Mouse (Mus musculus): ENCODE results near the gene Kifc3. TPM values are rescaled to one million over a fixed set of nuclear protein-coding genes. Genes with fewer than 3 reads are reported as not detected.

Gene Kifc3
- polyA plus RNA-seq, 1 experiment from 2014 or later: 16.5 TPM

GRCm38 (mm10) chr8:95064531-95064930, 138.1 kb downstream of the Kifc3 start:
- H3K36me3 ChIP-seq: no peaks in the 10 kb centered on the region
- H3K9me3 ChIP-seq: no peaks in the 10 kb centered on the region
- no peak overlapping the region for H3K4me2 ChIP-seq
- H3K4me3 ChIP-seq (replicated peaks): no peak overlapping the region
- no peaks in the 10 kb centered on the region for H3K4me1 ChIP-seq (replicated peaks)
- H3K9ac ChIP-seq (replicated peaks): no peak overlapping the region
- no peaks in the 10 kb centered on the region for H3K27me3 ChIP-seq
- WGBS: 95% methylated on average over 2 of the region's 2 CpGs
- no peak overlapping the region for H3K27ac ChIP-seq
- ATAC-seq (ENCODE audit: insufficient number of reproducible peaks, insufficient read depth, low FRiP score, low TSS enrichment, low read depth): no peak

GRCm38 (mm10) chr8:95059812-95060533, 142.6 kb downstream of the Kifc3 start:
- no peak for ATAC-seq (ENCODE audit: insufficient number of reproducible peaks, insufficient read depth, low FRiP score, low TSS enrichment, low read depth)
- Histone ChIP-seq H3K4me3 (replicated peaks) (no peak overlapping the region), H3K4me2 (no peak overlapping the region), H3K4me1 (replicated peaks) (no peaks in the 10 kb centered on the region), H3K36me3 (no peaks in the 10 kb centered on the region), H3K9ac (replicated peaks) (no peak overlapping the region), H3K27me3 (0 out of 2 replicates have a peak, but pooled peaks cover 3% of the 10 kb centered on the region), H3K27ac (no peak overlapping the region), H3K9me3 (no peaks in the 10 kb centered on the region)
- 74% methylated on average over 6 of the region's 6 CpGs for WGBS

DNA sequence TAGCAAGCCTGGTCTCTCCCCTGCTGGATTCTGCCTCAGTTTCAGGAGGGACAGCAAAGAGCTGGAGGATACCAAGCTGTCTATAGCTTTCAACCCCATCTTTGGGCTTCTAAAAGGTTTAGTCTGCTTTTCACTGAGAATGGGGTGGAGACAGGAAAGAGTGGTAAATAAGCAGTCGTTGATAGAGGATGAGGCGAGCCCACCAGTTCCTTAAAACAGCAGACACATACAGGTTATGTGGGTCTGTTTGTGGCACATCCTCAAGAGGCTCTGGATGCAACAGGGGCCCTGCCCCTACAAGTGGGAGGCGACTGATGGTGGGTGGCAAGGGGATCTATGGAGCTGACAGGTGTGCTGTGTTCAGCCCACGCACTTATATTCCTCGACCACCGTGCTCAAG, 144.0 kb downstream of the Kifc3 start:
- no peak overlapping the region for H3K4me3 ChIP-seq (replicated peaks)
- 0 out of 2 replicates have a peak, but pooled peaks cover 3% of the 10 kb centered on the region for H3K27me3 ChIP-seq
- WGBS: 74% methylated on average over 6 of the region's 6 CpGs
- H3K9ac ChIP-seq (replicated peaks): no peak overlapping the region
- H3K4me2 ChIP-seq: no peak overlapping the region
- no peaks in the 10 kb centered on the region for H3K9me3 ChIP-seq
- H3K4me1 ChIP-seq (replicated peaks): no peaks in the 10 kb centered on the region
- no peak overlapping the region for H3K27ac ChIP-seq
- no peak for ATAC-seq (ENCODE audit: insufficient number of reproducible peaks, insufficient read depth, low FRiP score, low TSS enrichment, low read depth)
- no peaks in the 10 kb centered on the region for H3K36me3 ChIP-seq

- no peaks in the 10 kb centered on the region for H3K36me3 ChIP-seq
- no peak overlapping the region for H3K27ac ChIP-seq
- 85% methylated on average over 5 of the region's 5 CpGs for WGBS
- no peaks in the 10 kb centered on the region for H3K4me1 ChIP-seq (replicated peaks)
- no peaks in the 10 kb centered on the region for H3K9me3 ChIP-seq
- H3K4me3 ChIP-seq (replicated peaks): no peak overlapping the region
- no peak overlapping the region for H3K4me2 ChIP-seq
- ATAC-seq (ENCODE audit: insufficient number of reproducible peaks, insufficient read depth, low FRiP score, low TSS enrichment, low read depth): no peak
- 0 out of 2 replicates have a peak, but pooled peaks cover 3% of the 10 kb centered on the region for H3K27me3 ChIP-seq
- no peak overlapping the region for H3K9ac ChIP-seq (replicated peaks)
These were observed 146.2 kb downstream of the Kifc3 start for GRCm38 (mm10) chr8:95056414-95056813.

DNA sequence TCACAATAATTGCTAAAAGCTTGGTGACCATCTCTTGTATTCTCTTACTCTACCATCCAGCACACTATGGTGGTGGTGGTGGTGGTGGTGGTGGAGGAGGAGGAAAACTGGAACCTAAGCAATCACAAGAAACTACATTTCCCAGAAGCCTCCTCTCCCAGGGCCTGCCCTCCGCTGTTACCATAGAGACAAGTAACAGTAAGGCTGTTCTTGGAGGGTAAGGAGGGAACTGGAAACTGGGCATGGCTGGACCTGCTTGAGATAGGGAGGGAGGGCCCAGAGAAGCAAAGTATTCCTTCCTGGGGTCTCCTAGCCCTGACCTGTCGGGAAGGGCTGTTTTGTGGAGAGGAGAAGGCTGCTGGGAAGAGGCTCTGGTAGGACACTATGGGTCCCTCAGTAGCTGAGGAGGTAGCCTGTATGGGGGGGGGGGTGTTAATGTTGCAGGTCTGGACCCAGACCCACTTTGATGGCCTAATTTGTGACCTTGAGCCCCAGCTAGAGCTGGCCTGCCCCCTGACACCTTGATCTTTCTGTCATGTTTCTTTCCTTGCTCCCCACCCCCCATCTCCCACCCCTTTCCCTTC, 147.6 kb downstream of the Kifc3 start, which contains the start of gene Drc7:
TSS of gene Drc7 (plus strand) at position 177 of the 584 bp plus-strand sequence.
- Histone ChIP-seq H3K4me3 (replicated peaks) (no peak within 1 kb of the TSS), H3K27me3 (0 out of 2 replicates have a peak, but pooled peaks cover 3% of the 10 kb centered on the region), H3K9ac (replicated peaks) (no peak within 1 kb of the TSS), H3K4me1 (replicated peaks) (no peaks in the 10 kb centered on the region), H3K36me3 (no peaks in the 10 kb centered on the region), H3K4me2 (no peak within 1 kb of the TSS), H3K9me3 (no peaks in the 10 kb centered on the region), H3K27ac (no peak within 1 kb of the TSS)
- ATAC-seq (ENCODE audit: insufficient number of reproducible peaks, insufficient read depth, low FRiP score, low TSS enrichment, low read depth): peak; percentile 33; the same call in 1 of the 2 replicates
- 22% methylated on average over 2 of the region's 2 CpGs for WGBS

GRCm38 (mm10) chr8:95054438-95054837, 148.2 kb downstream of the Kifc3 start:
- no peak overlapping the region for H3K4me3 ChIP-seq (replicated peaks)
- no peak overlapping the region for H3K9ac ChIP-seq (replicated peaks)
- no peaks in the 10 kb centered on the region for H3K9me3 ChIP-seq
- H3K27ac ChIP-seq: no peak overlapping the region
- H3K4me1 ChIP-seq (replicated peaks): peaks cover 4% of the 10 kb centered on the region; the same call in 1 of the 2 replicates
- no peak overlapping the region for H3K4me2 ChIP-seq
- no peaks in the 10 kb centered on the region for H3K36me3 ChIP-seq
- WGBS: 56% methylated on average over 6 of the region's 6 CpGs
- 0 out of 2 replicates have a peak, but pooled peaks cover 3% of the 10 kb centered on the region for H3K27me3 ChIP-seq
- ATAC-seq (ENCODE audit: insufficient number of reproducible peaks, insufficient read depth, low FRiP score, low TSS enrichment, low read depth): no peak

Other genes with a start within 250 kb of the Kifc3 start
- 7.0 and 7.1 TPM in 2 replicates for gene Adgrg1, start 228.1 kb downstream of the Kifc3 start, polyA plus RNA-seq (2016; fragmentation: Nextera tagmentation; extraction: Ambion mirVana)
- 2.2 and 2.7 TPM in 2 replicates for gene Adgrg3, start 185.1 kb downstream of the Kifc3 start, polyA plus RNA-seq (2016; fragmentation: Nextera tagmentation; extraction: Ambion mirVana)
- gene Drc7, start 147.7 kb downstream of the Kifc3 start, polyA plus RNA-seq (2016; fragmentation: Nextera tagmentation; extraction: Ambion mirVana): 0.23 TPM in 1 of 2 replicates, not detected in the other
- gene Katnb1, start 121.6 kb downstream of the Kifc3 start, polyA plus RNA-seq (2016; fragmentation: Nextera tagmentation; extraction: Ambion mirVana): 26.7 and 27.6 TPM in 2 replicates
- gene Cngb1, start 103.8 kb upstream of the Kifc3 start, polyA plus RNA-seq (2016; fragmentation: Nextera tagmentation; extraction: Ambion mirVana): 0.26 TPM in 1 of 2 replicates, not detected in the other
- 0.56 TPM in 1 of 2 replicates, not detected in the other for gene Tepp, start 107.8 kb upstream of the Kifc3 start, polyA plus RNA-seq (2016; fragmentation: Nextera tagmentation; extraction: Ambion mirVana)
- gene Zfp319, start 129.1 kb upstream of the Kifc3 start, polyA plus RNA-seq (2016; fragmentation: Nextera tagmentation; extraction: Ambion mirVana): 11.3 and 12.9 TPM in 2 replicates
- gene Usb1, start 129.5 kb upstream of the Kifc3 start, polyA plus RNA-seq (2016; fragmentation: Nextera tagmentation; extraction: Ambion mirVana): 39.7 and 40.9 TPM in 2 replicates
- 12.5 and 13.8 TPM in 2 replicates for gene Mmp15, start 149.5 kb upstream of the Kifc3 start, polyA plus RNA-seq (2016; fragmentation: Nextera tagmentation; extraction: Ambion mirVana)
- gene Cfap20, start 232.1 kb upstream of the Kifc3 start, polyA plus RNA-seq (2016; fragmentation: Nextera tagmentation; extraction: Ambion mirVana): 136 and 144 TPM in 2 replicates

Measured in limb, embryonic 12.5 days (tissue).